Mouse (Mus musculus) embryo, embryonic 10 days (tissue): ENCODE results near the gene Ky.

Source experiments
- DNase-seq: peaks from one replicate; pipeline ENCODE4 v3.0.0-alpha.2; 2015; ENCODE audit warnings: low spot score

The Ky gene

GRCm38 (mm10) chr9:102502015-102502633 is 3.4 kb upstream of the Ky start:
- no peak for DNase-seq

GRCm38 (mm10) chr9:102504716-102505378 is 703 bp upstream of the Ky start:
- DNase-seq = no peak

GRCm38 (mm10) chr9:102508315-102508714 is 2.8 kb downstream of the Ky start:
- no peak for DNase-seq

GRCm38 (mm10) chr9:102511423-102511822 is 5.9 kb downstream of the Ky start:
- DNase-seq = peak; percentile 32

GRCm38 (mm10) chr9:102513578-102513977 is 8.0 kb downstream of the Ky start:
- DNase-seq = no peak

- no peak for DNase-seq
Measured at GRCm38 (mm10) chr9:102518443-102518842, 12.9 kb downstream of the Ky start.

GRCm38 (mm10) chr9:102521396-102521795 is 15.8 kb downstream of the Ky start:
- DNase-seq = no peak

GRCm38 (mm10) chr9:102528106-102528505 is 22.6 kb downstream of the Ky start:
- peak; percentile 44 for DNase-seq

GRCm38 (mm10) chr9:102528561-102528960 is 23.0 kb downstream of the Ky start:
- no peak for DNase-seq

- DNase-seq = no peak
Measured at GRCm38 (mm10) chr9:102529008-102529407, 23.5 kb downstream of the Ky start.

- DNase-seq = peak; percentile 42
Measured at GRCm38 (mm10) chr9:102531051-102531892, 25.7 kb downstream of the Ky start.

GRCm38 (mm10) chr9:102536968-102537367 is 31.4 kb downstream of the Ky start:
- DNase-seq = no peak

GRCm38 (mm10) chr9:102539699-102540098 is 34.1 kb downstream of the Ky start:
- no peak for DNase-seq

- DNase-seq = no peak
Measured at GRCm38 (mm10) chr9:102541666-102542065, 36.1 kb downstream of the Ky start.

GRCm38 (mm10) chr9:102542540-102542939 is 37.0 kb downstream of the Ky start:
- no peak for DNase-seq

- DNase-seq = no peak
Measured at GRCm38 (mm10) chr9:102543761-102544115, 38.2 kb downstream of the Ky start.

GRCm38 (mm10) chr9:102544116-102544772 is 38.7 kb downstream of the Ky start:
- DNase-seq = no peak

- DNase-seq = peak; percentile 92
Measured at GRCm38 (mm10) chr9:102544773-102545366, 39.3 kb downstream of the Ky start.

GRCm38 (mm10) chr9:102545406-102546255 is 40.1 kb downstream of the Ky start:
- peak; percentile 21 for DNase-seq

- no peak for DNase-seq
Measured at GRCm38 (mm10) chr9:102546256-102547027, 40.9 kb downstream of the Ky start.

GRCm38 (mm10) chr9:102547028-102547354 is 41.4 kb downstream of the Ky start:
- DNase-seq = no peak
